Mouse (Mus musculus): ENCODE results near the gene Gpr82.

Gene Gpr82

GRCm38 (mm10) chrX:13661063-13661462, at the start of gene Gpr82:
Gpr82 (plus strand) TSS chrX:13661363.
- DNase-seq (ENCODE audit: low spot score): no peak

GRCm38 (mm10) chrX:13612115-13612514, 49.0 kb upstream of the Gpr82 start:
- no peak for DNase-seq (ENCODE audit: low spot score)

GRCm38 (mm10) chrX:13616726-13617125, 44.4 kb upstream of the Gpr82 start:
- DNase-seq (ENCODE audit: low spot score): no peak

- DNase-seq (ENCODE audit: low spot score): no peak
Measured at GRCm38 (mm10) chrX:13617294-13617693, 43.9 kb upstream of the Gpr82 start.

- DNase-seq (ENCODE audit: low spot score): no peak
Measured at GRCm38 (mm10) chrX:13618476-13618875, 42.7 kb upstream of the Gpr82 start.

GRCm38 (mm10) chrX:13621473-13621872, 39.7 kb upstream of the Gpr82 start:
- DNase-seq (ENCODE audit: low spot score): peak; percentile 18

GRCm38 (mm10) chrX:13622654-13623053, 38.5 kb upstream of the Gpr82 start:
- no peak for DNase-seq (ENCODE audit: low spot score)

GRCm38 (mm10) chrX:13631599-13632283, 29.4 kb upstream of the Gpr82 start, which contains the start of gene Gpr34:
Gpr34 (plus strand) TSS chrX:13632089.
- DNase-seq (ENCODE audit: low spot score): no peak

- DNase-seq (ENCODE audit: low spot score): no peak
Measured at GRCm38 (mm10) chrX:13636398-13636797, 24.8 kb upstream of the Gpr82 start.

- DNase-seq (ENCODE audit: low spot score): no peak
Measured at GRCm38 (mm10) chrX:13638894-13639293, 22.3 kb upstream of the Gpr82 start.

GRCm38 (mm10) chrX:13651889-13652288, 9.3 kb upstream of the Gpr82 start:
- no peak for DNase-seq (ENCODE audit: low spot score)

GRCm38 (mm10) chrX:13652291-13652690, 8.9 kb upstream of the Gpr82 start:
- no peak for DNase-seq (ENCODE audit: low spot score)

- DNase-seq (ENCODE audit: low spot score): no peak
Measured at GRCm38 (mm10) chrX:13655005-13655421, 6.2 kb upstream of the Gpr82 start.

GRCm38 (mm10) chrX:13655906-13656305, 5.3 kb upstream of the Gpr82 start:
- no peak for DNase-seq (ENCODE audit: low spot score)

GRCm38 (mm10) chrX:13656721-13657120, 4.4 kb upstream of the Gpr82 start:
- peak; percentile 81 for DNase-seq (ENCODE audit: low spot score)

GRCm38 (mm10) chrX:13658616-13659140, 2.5 kb upstream of the Gpr82 start:
- no peak for DNase-seq (ENCODE audit: low spot score)

GRCm38 (mm10) chrX:13659201-13659890, 1.8 kb upstream of the Gpr82 start:
- no peak for DNase-seq (ENCODE audit: low spot score)

- DNase-seq (ENCODE audit: low spot score): no peak
Measured at GRCm38 (mm10) chrX:13668867-13669266, 7.7 kb downstream of the Gpr82 start.

- DNase-seq (ENCODE audit: low spot score): no peak
Measured at GRCm38 (mm10) chrX:13670342-13670741, 9.2 kb downstream of the Gpr82 start.

GRCm38 (mm10) chrX:13673001-13673400, 11.8 kb downstream of the Gpr82 start:
- no peak for DNase-seq (ENCODE audit: low spot score)

- no peak for DNase-seq (ENCODE audit: low spot score)
Measured at GRCm38 (mm10) chrX:13681748-13682147, 20.6 kb downstream of the Gpr82 start.

- no peak for DNase-seq (ENCODE audit: low spot score)
Measured at GRCm38 (mm10) chrX:13686589-13686988, 25.4 kb downstream of the Gpr82 start.

- no peak for DNase-seq (ENCODE audit: low spot score)
Measured at GRCm38 (mm10) chrX:13688356-13688755, 27.2 kb downstream of the Gpr82 start.

Data from adipocyte (in vitro differentiated cells).